In genomic region chr7:46314220-46315009, GRCm38 (mm10) we compare ENCODE assay signal across 26 mouse cellular contexts.
DNase-seq lines count a peak whose midpoint lies in the region; ATAC-seq and TF ChIP-seq lines count a peak whose summit lies in the region.
"Had no signal": no experiment of that assay in that cellular context is flagged by ENCODE, and none has a peak within 500 bp of the region (broad histone marks: within the 10 kb centered on the region; RNA-seq: fewer than 3 reads in every experiment).

No protein-coding gene starts in this region.

- no peak overlapping the region for H3K9ac ChIP-seq in midbrain, embryonic 14.5 days (replicated peaks; ENCODE audit: low read length)
- no peak overlapping the region for H3K9ac ChIP-seq in midbrain, embryonic 11.5 days (ENCODE audit: low read length)
- no peak overlapping the region for H3K9ac ChIP-seq in neural tube, embryonic 14.5 days (replicated peaks; ENCODE audit: low read depth, low read length)
- H3K9ac ChIP-seq: forebrain, postnatal 0 days; heart, embryonic 13.5 days; kidney, embryonic 15.5 days; limb, embryonic 13.5 days; liver, embryonic 15.5 days had no signal

- no peaks in the 10 kb centered on the region for H3K36me3 ChIP-seq in midbrain, embryonic 14.5 days (ENCODE audit: control insufficient read depth, insufficient read depth, low read length)
- no peaks in the 10 kb centered on the region for H3K36me3 ChIP-seq in midbrain, embryonic 11.5 days (ENCODE audit: control insufficient read depth, insufficient read depth, low read length)
- no peaks in the 10 kb centered on the region for H3K36me3 ChIP-seq in neural tube, embryonic 14.5 days (ENCODE audit: control insufficient read depth, insufficient read depth, low read length)
- H3K36me3 ChIP-seq: G1E; heart, embryonic 13.5 days; kidney, embryonic 15.5 days; limb, embryonic 13.5 days; liver, embryonic 15.5 days had no signal

- no peak overlapping the region for H3K4me3 ChIP-seq in gastrocnemius, adult 2 months
- H3K4me3 ChIP-seq in midbrain, embryonic 14.5 days (replicated peaks; ENCODE audit: low read depth, low read length) = no peak overlapping the region
- H3K4me3 ChIP-seq in midbrain, embryonic 11.5 days (ENCODE audit: low read depth, low read length) = no peak overlapping the region
- no peak overlapping the region for H3K4me3 ChIP-seq in neural tube, embryonic 14.5 days (ENCODE audit: low read depth, low read length)
- H3K4me3 ChIP-seq: heart, adult 2 months; heart, embryonic 13.5 days; kidney, embryonic 15.5 days; limb, embryonic 13.5 days; liver, embryonic 15.5 days had no signal

- 35% methylated on average over 5 of the region's 6 CpGs for WGBS in midbrain, embryonic 14.5 days
- 40% methylated on average over 3 of the region's 6 CpGs for WGBS in midbrain, embryonic 11.5 days
- 45% methylated on average over 5 of the region's 6 CpGs for WGBS in neural tube, embryonic 14.5 days

- intact Hi-C loops in gastrocnemius, adult 2 months (cut with DNase I) = no loop called here
- intact Hi-C loops in heart, postnatal 36 days (cut with DNase I) = no loop called here

- H3K27me3 ChIP-seq in midbrain, embryonic 14.5 days (ENCODE audit: control insufficient read depth, insufficient read depth, low read length) = no peaks in the 10 kb centered on the region
- no peaks in the 10 kb centered on the region for H3K27me3 ChIP-seq in midbrain, embryonic 11.5 days (ENCODE audit: control insufficient read depth, insufficient read depth, low read length)
- no peaks in the 10 kb centered on the region for H3K27me3 ChIP-seq in neural tube, embryonic 14.5 days (ENCODE audit: control insufficient read depth, insufficient read depth, low read length)
- H3K27me3 ChIP-seq: kidney, embryonic 15.5 days; limb, embryonic 13.5 days; liver, embryonic 15.5 days had no signal

- no peak for TF ChIP-seq CTCF in gastrocnemius, adult 2 months (IDR thresholded peaks at IDR 0.05)

- 0 out of 2 replicates have a peak overlapping the region, but pooled peaks have one; percentile 73 for H3K27ac ChIP-seq in gastrocnemius, adult 2 months
- no peak overlapping the region for H3K27ac ChIP-seq in midbrain, embryonic 14.5 days (replicated peaks; ENCODE audit: low read depth, low read length)
- no peak overlapping the region for H3K27ac ChIP-seq in midbrain, embryonic 11.5 days (ENCODE audit: low read depth, low read length)
- no peak overlapping the region for H3K27ac ChIP-seq in neural tube, embryonic 14.5 days (ENCODE audit: low read depth, low read length)
- H3K27ac ChIP-seq: heart, adult 2 months; heart, embryonic 13.5 days; kidney, embryonic 15.5 days; limb, embryonic 13.5 days; liver, embryonic 15.5 days had no signal

- DNase-seq in gastrocnemius, adult 2 months = no peak
- DNase-seq in gastrocnemius, adult 8-10 months (ENCODE audit: low spot score in 2 of 2) = no peak
- DNase-seq in midbrain, embryonic 14.5 days = peak; percentile 56
- no peak for DNase-seq in midbrain, embryonic 11.5 days (ENCODE audit: low spot score, missing footprints)
- DNase-seq in induced T-regulatory cell, adult 2 months (ENCODE audit: low read depth) = peak; percentile 1
- no peak for DNase-seq in heart, postnatal 36 days
- no peak for DNase-seq in lung, adult 18-20 months
- DNase-seq: cerebellum, adult 9-11 months; forebrain, postnatal 0 days; gastrocnemius, postnatal 36 days; heart, adult 2 months; heart, postnatal 14 days; kidney, adult 11 months; kidney, postnatal 36 days; layer of hippocampus, postnatal 36 days; lung, postnatal 4 days; retina, postnatal 1 day; right cerebral cortex, postnatal 25 days; spleen, adult 18-20 months had no signal

- no peak for ATAC-seq in midbrain, embryonic 14.5 days (ENCODE audit: low FRiP score, low TSS enrichment)
- ATAC-seq in midbrain, embryonic 11.5 days (ENCODE audit: low FRiP score) = no peak
- 0 out of 2 replicates have a peak, but pooled peaks have one; percentile 69 for ATAC-seq in neural tube, embryonic 14.5 days (ENCODE audit: low read depth)
- ATAC-seq: CD4-positive, CD25-positive, alpha-beta regulatory T cell, adult 4 months; forebrain, postnatal 0 days had no signal

- no peaks in the 10 kb centered on the region for H3K9me3 ChIP-seq in midbrain, embryonic 14.5 days (ENCODE audit: control insufficient read depth, low read length)
- H3K9me3 ChIP-seq in midbrain, embryonic 11.5 days (ENCODE audit: control insufficient read depth, low read length) = no peaks in the 10 kb centered on the region
- H3K9me3 ChIP-seq in neural tube, embryonic 14.5 days (ENCODE audit: control insufficient read depth, low read length) = no peaks in the 10 kb centered on the region
- H3K9me3 ChIP-seq: G1E; heart, embryonic 13.5 days; kidney, embryonic 15.5 days; limb, embryonic 13.5 days; liver, embryonic 15.5 days had no signal

- no peaks in the 10 kb centered on the region for H3K4me1 ChIP-seq in midbrain, embryonic 14.5 days (ENCODE audit: control insufficient read depth, insufficient read depth, low read length)
- no peaks in the 10 kb centered on the region for H3K4me1 ChIP-seq in midbrain, embryonic 11.5 days (ENCODE audit: control insufficient read depth, insufficient read depth, low read length)
- no peaks in the 10 kb centered on the region for H3K4me1 ChIP-seq in neural tube, embryonic 14.5 days (ENCODE audit: control insufficient read depth, insufficient read depth, low read length)
- H3K4me1 ChIP-seq: liver, embryonic 15.5 days had no signal

- no peak overlapping the region for H3K4me2 ChIP-seq in midbrain, embryonic 14.5 days (ENCODE audit: low read length)
- no peak overlapping the region for H3K4me2 ChIP-seq in midbrain, embryonic 11.5 days
- H3K4me2 ChIP-seq in neural tube, embryonic 14.5 days (ENCODE audit: low read depth, low read length) = no peak overlapping the region
- H3K4me2 ChIP-seq: heart, embryonic 13.5 days; kidney, embryonic 15.5 days; limb, embryonic 13.5 days; liver, embryonic 15.5 days had no signal

Comparison
In these comparisons a context has a peak if more than half of its experiments do, and no peak if none do; other contexts are left out.
1. DNase-seq: peak in midbrain, embryonic 14.5 days (single experiment) and induced T-regulatory cell, adult 2 months (single experiment); none in gastrocnemius, adult 2 months (single experiment), gastrocnemius, adult 8-10 months (0 of 2), midbrain, embryonic 11.5 days (single experiment), heart, postnatal 36 days (0 of 2) and lung, adult 18-20 months (0 of 2).